Mouse (Mus musculus): ENCODE results near the gene Inpp5d.

The Inpp5d gene

DNA sequence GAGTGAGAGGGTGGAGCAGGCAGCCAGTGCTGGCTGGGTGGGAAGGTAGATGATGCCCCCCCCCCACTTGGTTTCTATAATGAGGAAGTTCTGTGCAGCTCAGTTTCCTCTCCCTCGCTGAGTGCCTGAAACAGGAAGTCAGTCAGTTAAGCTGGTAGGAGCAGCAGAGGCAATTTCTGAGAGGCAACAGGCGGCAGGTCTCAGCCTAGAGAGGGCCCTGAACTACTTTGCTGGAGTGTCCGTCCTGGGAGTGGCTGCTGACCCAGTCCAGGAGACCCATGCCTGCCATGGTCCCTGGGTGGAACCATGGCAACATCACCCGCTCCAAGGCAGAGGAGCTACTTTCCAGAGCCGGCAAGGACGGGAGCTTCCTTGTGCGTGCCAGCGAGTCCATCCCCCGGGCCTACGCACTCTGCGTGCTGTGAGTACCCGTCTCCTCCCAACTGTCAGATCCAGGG is at the start of gene Inpp5d:
Inpp5d (plus strand) TSS at position 102 of the 458 bp plus-strand sequence.
- in situ Hi-C loops (cut with MseI, MboI), result no loop called here

DNA sequence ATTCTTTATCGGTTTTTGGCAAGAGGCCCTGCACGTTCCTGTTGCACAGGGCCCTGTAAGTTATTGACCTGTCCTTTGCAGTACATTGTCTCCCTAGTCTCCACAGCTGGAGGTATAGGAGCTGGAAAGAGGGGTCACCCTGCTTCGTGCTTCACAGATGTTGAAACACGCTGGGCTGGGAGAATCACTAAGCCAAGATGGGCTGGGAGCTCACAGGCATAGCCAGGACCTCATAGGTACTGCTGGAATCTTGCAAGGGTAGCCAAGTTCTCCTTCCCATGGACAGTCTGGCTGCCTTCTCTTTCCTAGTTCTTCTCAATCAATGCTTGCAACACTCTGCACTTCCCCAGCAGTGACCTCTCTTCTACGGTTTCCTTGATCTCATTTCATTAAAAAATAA is 46.9 kb upstream of the Inpp5d start:
- in situ Hi-C loops (cut with MseI, MboI), result no loop called here

DNA sequence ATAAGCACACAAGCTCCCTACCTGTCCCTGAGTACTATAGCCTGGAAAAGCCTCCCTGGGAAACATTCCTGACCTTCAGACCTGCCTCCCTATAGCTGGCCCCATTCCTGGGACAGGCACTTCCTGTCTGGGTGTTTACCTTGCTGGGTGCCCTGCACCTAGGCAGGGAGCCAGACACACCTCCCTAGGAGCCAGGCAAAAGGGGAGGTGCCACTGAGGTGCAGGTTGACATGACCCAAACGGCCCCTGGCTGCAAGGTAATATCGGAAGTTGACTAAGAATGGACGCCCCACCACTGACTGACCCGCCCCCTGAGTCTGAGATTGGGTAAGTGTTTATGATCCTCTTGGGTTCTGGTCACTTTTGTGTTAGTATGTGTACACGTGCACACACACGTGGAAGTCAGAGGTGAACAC is 46.3 kb upstream of the Inpp5d start, which contains the start of gene Ngef:
Ngef (minus strand) TSS at position 71 of the 416 bp plus-strand sequence.
- in situ Hi-C loops (cut with MseI, MboI), result no loop called here

DNA sequence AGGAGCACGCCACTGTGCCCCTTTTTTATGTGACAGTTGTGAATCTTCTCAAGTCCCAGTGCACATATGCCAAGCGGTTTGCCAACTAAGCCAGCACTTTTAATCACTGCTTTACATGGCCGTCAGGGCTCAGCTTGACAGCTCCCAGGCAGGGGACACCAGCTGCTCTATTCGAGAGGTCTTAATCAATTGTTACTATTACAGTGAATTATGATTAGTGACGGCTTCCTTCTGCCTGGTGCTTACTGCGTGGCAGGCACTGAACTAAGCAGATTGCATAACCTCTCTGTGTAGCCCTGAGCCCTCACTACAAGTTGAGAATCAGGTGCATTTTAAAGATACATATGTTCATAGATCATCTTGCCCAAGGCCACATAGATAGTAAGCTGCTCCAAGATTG is 45.8 kb upstream of the Inpp5d start:
- in situ Hi-C loops (cut with MseI, MboI), result no loop called here

DNA sequence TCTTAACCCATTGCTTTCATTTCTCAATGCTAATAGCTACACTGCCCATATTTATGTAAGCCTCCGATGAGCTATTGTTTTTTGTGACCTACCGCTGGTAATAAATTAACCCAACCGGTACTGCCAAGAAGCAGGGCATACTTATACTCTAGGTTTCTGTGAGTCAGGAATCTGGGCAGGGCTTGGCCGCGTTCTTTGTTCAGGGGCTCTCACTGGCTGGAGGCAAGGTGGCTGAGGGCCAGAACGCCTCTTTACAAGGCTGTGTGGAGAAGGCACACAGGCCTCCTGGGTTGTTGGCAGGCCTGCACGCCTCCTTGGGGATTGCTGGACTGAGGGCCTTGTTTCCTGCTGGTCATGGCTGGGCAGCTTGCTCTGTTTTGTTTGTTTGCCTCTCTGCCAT is 45.3 kb upstream of the Inpp5d start:
- in situ Hi-C loops (cut with MseI, MboI), result no loop called here

DNA sequence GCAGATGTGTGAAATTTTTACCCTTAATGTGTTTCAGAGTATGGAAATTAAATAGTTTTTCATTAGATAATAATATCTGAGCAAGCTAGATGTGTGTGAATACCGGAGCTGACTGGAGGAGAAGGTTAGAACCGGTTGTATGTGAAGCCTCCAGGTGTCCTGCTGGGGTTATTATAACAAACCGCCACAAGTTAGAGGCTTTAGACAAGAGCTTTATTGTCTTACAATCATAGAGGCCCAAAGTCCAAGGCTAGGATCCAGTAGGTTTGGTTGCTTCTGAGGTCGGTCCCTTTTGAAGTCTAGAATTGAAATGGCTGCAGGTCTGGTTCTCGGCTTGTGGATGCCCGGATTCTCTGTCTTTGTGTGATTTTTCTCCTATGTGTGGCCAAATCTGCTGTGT is 41.1 kb upstream of the Inpp5d start:
- in situ Hi-C loops (cut with MseI, MboI), result no loop called here

DNA sequence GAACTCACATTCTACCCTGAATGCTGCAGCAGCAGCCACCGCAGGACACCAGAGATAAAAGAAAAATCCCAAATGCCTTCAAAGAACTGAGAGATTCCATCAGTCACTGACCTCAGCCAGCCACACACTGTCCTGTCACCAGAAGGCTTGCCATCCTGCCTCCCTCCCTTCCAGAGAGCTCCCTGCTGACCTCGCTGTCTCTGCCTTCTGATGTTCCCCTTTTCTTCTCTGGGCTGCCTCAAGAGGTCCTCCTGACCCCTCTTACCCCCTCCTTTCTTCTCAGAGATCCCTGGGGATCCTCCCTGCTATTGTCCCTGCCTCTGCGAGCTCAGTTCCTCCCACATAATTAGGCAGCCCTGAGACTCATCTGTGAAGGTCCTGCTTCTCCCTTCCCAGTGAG is 39.3 kb upstream of the Inpp5d start:
- in situ Hi-C loops (cut with MseI, MboI), result no loop called here

DNA sequence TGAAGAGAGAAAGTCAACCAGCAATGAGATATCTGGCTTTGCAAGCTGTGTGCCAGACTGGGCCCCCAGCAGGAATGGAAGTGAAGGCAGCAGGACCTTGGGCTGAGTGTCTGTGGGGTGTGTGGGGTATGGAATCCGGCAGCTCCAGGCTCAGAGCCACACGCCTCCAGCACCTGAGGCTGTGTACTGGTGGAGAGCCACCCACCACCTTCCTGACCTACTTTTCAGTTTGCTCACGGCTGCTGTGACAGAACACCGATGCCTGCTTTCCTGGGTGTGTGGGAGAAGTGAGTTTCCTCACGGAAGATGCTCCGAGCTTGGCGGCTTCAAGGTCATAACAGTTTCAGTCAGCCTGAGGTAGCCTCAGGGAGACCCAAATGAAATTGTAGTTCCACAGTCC is 30.9 kb upstream of the Inpp5d start:
- in situ Hi-C loops (cut with MseI, MboI), result no loop called here

DNA sequence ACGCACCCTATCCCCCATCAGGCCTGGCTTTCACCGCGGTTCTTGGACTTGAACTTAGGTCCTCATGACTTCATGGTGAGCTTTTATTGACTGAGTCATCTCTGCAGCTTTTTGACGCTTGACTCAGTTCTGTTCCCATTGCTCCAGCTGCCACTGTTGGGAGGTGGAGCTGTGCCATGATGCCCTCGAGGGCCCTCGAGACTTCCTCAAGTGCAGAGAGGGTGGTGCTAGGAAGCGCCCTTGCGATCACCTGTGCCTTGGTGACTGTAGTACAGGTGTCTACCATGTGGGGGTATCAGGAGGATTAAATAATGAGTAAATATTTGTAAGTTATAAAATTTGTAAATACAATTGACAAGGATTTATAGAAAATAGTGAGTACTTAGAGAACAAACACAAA is 30.1 kb upstream of the Inpp5d start:
- in situ Hi-C loops (cut with MseI, MboI), result no loop called here

DNA sequence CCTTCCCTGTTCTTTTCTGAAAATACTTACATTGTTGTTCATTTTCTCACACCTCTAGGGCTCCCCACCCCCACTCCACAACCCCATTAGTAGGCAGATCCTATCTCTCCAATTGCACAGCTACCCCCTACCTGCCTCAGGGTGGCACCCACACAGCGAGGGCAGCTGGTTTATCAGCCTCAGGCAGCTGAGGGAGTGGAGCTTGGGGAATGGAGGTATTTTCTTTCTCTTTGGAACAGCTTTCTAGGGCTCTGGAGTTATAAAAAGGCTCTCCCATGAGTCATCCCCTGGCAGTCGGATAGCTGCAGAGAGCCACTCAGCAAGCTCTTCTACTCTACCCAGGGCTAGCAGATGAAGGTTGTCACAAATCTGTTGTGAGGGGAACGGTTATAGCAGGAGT is 25.9 kb upstream of the Inpp5d start:
- in situ Hi-C loops (cut with MseI, MboI), result no loop called here

DNA sequence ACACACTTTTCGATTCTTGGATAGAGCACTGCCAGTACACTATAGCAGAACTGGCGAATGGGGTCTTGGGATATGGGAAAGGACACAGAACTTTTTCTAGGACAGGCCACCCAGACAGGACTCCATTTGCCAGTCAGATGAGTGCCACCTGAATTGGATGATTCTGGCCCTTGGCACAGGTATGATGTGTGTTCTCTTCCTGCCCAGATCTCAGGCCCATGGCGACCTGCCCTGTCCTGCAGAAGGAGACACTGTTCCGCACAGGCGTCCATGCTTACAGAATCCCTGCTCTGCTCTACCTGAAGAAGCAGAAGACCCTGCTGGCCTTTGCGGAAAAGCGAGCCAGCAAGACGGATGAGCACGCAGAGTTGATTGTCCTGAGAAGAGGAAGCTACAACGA is 25.4 kb upstream of the Inpp5d start:
- in situ Hi-C loops (cut with MseI, MboI), result no loop called here

DNA sequence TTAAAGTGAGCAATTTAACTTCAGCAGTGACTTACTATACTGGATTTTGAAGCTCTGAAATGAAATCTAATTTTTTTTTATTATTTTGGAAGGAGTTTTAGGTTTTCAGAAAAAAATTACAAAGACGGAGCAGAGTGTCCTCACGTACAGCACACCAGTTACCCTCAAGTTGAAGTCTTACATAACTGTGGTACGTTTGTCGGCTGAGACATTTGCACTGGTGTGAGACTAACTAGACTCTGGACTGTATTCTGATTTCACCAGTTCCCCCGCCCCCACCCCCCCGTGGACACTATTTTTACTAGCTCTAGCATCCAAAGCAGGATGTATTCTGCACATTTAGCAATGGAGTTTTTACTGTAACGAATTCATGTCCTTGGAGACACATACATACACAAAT is 19.6 kb upstream of the Inpp5d start:
- in situ Hi-C loops (cut with MseI, MboI), result no loop called here

DNA sequence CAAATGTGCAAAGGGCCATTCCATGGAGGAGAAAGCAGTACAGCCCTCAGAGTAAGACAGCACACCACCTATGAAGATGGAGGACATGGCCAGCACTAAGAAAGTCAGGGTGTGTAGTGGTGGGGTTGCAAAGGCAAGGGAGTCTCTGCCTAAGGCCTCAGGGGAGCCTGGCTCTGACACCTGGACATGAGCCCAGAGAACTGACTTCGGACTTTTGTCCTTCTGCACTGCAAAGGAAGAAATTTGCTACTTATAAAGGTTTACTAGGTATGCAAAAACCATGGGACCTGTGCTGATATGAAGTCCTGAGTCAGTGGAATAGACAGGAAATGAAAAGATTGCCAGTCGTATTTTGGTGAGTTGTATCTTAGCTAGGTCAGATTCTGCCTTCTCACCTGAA is 18.3 kb upstream of the Inpp5d start:
- in situ Hi-C loops (cut with MseI, MboI), result no loop called here

DNA sequence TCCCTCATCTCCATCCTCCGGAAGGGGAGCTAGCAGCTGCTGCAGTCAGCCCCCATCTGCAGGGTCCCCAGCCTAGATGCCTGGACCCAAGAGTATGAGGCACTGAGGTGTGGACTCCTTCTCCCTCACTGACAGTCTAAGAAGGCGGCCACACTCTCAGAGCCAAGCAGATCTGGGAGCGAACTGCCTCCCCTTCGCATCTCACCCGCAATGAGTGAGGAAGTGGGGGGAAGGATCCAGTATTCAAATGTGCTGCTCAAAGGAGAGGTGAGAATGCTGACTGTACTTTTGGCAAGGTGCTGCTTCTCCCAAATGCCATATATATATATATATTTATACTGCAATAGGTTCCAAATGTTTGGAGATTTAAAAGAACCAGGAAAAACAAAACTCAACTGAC is 16.7 kb upstream of the Inpp5d start:
- in situ Hi-C loops (cut with MseI, MboI), result no loop called here

DNA sequence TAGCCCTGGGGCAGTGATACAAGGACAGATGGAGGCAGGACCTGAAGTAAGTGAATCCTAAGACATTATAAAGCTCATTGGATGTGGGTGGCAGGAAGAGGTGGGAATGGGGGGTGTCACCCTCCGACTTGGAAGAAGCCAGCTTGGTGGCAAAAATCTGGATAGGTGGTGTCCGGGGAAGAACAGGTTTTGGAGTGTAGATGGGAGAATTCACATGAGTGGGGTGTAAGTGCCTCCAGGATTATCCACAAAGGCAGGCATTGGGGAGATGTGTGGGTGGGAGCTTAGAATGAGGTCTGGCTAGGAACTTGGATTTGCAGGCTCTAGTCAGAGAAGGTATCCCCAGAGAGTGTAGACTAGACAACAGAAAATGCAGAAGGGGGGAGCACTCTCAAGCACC is 14.8 kb upstream of the Inpp5d start:
- in situ Hi-C loops (cut with MseI, MboI), result no loop called here

DNA sequence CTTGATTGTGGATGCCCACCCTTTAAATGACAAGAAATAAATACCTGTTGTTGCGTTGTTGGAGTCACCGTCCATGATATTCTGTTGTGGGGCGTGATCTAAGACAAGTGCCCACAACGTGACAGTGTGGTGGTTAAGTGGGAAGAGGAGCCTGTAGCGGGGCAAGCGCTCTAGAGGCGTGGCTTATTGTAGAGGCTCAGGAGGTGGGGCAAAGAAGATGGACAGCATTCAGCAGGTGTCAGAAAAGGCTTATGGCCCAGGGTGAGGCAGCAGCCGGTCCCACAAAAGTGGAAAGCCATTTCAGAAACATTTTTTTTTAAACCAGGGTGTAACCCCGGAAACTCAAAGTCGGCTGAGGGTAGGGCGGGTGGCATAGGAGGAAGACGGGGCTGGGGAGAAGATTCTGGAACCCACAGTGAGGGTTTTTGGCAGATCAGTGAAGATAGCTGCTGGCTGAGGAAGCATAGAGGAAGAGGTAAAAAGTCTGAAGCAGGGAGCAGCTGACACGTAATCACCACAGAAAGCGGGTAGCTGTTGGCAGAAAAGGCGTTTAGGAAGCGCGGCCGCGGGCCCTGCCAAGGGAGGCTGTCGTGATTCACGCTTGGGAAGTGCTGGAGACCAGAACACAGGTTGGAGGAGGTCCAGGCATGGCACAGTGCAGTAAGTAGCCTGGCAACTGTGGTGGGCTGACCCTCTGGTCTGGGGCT is 12.6 kb upstream of the Inpp5d start:
- in situ Hi-C loops (cut with MseI, MboI), result no loop called here

DNA sequence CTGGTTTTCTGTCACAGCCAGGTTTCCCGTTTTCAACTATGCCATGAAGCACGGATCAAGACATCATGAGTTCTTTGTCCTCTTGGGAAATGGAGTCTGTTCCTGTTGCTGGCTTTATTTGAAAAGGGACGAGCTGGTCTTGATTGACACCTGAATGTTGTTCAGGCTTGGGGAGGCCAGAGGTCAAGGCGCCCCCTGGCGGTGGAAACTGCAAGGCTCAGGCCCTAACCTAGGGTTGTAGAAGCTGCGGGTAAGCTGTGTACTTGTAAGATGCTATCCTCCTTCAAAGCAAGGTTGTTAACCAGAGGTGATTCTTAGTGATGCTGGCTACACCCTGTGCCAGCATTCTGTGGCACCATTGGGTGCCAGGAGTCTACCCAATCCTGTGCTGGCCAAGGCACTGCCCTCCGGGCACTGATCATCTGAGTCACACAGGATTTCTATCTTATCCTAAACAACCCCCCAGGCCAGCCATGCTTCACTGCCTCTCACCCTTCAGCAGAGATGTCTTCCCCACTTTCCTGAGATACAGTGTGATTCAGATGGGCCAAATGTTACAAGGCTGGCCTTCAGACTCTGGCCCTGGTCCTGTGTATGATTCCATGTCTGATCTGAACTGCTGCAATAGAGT is 11.6 kb upstream of the Inpp5d start:
- in situ Hi-C loops (cut with MseI, MboI), result no loop called here

DNA sequence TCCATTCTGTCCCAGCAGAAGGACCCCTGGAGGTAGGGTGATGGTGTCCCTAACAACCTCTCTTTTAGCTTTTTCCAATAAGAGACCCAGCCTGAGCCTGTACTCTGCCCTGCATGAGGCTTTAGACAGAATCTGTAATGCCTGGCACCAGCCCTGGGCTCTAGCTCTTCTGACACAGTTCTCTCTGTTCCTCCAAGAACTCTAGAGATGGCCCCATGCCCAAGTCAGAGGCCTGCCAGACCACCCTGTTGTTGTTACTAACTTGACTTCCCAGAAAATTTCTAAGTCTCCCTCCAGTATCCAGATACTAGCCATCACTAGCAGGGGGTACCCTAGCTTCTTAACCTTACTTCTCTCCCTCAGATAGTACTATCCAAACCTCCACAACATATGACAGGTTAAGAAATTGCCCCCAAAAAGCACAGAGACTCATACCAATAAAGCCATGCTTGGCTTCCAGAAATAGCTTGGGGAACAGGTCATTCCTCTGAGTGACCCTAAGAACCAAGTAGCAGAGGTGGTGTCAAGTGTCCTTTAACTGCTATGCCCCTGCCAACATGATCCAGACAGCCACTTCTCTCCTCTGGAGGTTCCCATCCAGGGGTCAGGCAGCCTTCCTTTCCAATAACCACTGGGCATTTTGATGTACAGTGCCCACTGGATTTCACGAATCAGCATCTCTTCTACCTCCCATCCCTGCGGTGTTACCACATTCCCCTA is 5.4 kb upstream of the Inpp5d start:
- in situ Hi-C loops (cut with MseI, MboI), result no loop called here

DNA sequence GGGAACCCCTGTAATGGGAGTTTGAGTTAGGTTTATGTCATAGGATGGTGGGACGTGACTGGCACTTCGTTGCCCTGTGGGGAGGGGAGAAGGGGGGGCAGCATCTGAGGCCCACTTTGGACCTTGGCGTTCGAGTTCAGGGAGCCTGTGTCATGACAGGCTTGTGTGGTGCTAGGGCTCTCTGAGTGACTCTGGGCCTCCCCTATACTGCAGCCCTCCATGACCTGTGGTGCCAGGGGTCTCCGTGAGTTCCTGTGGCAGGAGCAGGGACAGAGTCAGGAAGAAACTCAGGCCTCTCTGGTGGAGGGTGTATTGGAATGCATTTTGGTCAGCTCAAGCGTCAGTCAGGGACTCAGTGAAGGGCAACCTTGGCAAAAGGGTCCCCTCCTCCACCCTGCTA is 581 bp downstream of the Inpp5d start:
- in situ Hi-C loops (cut with MseI, MboI), result no loop called here

DNA sequence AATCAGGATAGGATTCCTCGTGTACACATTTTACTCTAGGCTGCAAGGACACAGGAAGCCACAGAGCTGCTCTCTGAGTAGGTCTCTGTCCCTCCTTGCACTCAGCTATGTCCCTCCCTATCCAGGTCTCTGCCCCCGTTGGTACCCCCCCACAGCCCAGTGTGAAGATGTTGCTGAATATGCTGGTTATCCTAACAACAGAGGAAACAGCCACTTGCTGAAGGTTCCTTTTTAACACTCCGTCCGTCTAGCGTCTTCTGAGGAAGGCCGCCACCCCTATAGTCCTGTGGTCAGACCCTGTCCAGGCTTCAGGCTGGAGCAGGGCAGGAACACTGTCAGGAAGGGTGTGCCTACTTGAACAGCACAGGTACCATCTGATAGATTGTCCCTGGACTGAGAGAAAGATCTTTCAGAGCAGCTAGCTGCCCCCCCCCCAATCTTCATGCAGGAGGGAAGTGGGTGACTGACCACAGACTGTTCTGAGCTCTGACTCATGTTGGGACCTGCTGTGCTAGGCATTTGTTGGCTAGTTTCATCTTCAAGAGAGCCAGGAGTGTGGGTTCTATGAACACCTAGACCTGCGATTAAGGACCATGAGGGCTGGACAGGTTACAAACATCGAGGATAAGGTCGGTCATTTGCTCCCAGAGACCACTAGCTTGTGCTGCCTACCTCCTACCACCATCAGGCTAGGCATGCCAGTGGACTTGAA is 1.2 kb downstream of the Inpp5d start:
- in situ Hi-C loops (cut with MseI, MboI), result no loop called here

DNA sequence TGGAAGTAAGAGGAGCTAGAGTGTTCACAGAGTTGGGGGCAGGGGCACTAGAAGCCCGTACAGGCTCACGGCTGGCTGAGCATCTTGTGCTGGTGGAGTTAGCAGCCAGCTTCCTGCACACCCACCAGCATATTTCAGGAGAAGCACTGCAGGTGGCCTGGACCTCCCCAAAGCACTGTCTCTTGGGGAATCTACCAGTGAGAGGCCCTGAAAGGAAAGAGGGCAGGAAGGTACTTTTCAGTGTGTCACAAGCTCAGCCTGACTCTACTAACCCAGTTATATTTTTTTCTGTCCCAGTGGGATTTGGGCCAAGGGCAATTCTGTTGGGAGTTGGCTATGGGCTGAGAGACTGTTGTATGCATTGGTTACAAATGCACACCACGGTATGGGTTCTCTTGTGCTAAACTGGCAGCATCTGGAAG is 1.8 kb downstream of the Inpp5d start:
- in situ Hi-C loops (cut with MseI, MboI), result no loop called here

DNA sequence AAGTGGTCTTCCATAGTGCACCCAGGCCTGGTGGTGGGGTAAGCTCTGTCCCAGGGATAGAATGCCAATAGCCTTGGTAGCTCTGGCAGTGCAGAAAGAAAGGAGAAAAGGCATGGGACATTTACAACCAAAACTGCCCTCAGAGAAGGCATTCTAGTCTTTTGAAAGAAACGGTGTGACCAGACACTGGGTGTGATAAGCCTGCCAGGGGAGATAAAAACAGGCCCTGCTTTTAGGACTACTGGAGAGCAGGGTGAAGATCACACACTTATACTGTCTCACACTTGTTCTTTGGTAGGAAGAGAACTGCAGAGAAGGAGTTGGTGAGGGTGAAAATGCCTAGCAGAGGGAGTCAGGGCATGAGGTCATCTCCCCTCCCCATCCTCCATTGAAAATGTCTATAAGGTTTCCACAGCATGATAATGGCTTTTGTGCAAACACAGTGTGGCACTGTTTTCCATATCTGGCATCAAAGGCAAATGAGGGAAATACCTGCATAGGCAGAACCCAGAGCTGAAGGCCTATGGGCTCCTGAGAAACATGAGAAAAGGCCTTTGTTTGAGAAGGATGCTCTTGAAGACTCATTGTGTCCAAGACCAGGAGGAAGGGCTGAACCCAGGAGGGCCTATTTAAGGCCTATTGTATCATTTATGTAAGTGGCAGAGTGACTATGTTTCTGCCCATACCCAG is 4.0 kb downstream of the Inpp5d start:
- in situ Hi-C loops (cut with MseI, MboI), result no loop called here

All from mouse trophoblast stem cell (cell line).